Mouse (Mus musculus) olfactory bulb, adult 2 months (tissue): ENCODE data around the gene Kank2. TPM values are rescaled to one million over a fixed set of nuclear protein-coding genes. Genes with fewer than 3 reads are reported as not detected.

Experiments
- H3K27ac ChIP-seq: fragments of 200-500 bp; 2 replicates; pipeline ENCODE4 v1.5.1; 2012; ENCODE audit warnings: low read depth, low read length; ENCODE audit not compliant: insufficient read depth
- H3K4me1 ChIP-seq: fragments of 200-500 bp; 2 replicates; pipeline ENCODE4 v1.6.1; 2012; ENCODE audit warnings: low read length; ENCODE audit not compliant: control insufficient read depth, insufficient read depth
- H3K4me3 ChIP-seq: fragments of 200-500 bp; 2 replicates; pipeline ENCODE4 v1.5.1; 2012; ENCODE audit warnings: mild to moderate bottlenecking, low read depth, low read length, moderate library complexity; ENCODE audit not compliant: insufficient read depth
- CTCF ChIP-seq: fragments of 200-500 bp; IDR thresholded peaks from 2 replicates; pipeline ENCODE4 v1.5.1; 2012; ENCODE audit warnings: low read depth, mild to moderate bottlenecking, low read length, moderate library complexity; ENCODE audit not compliant: insufficient read depth
- POLR2A ChIP-seq: fragments of 200-500 bp; IDR thresholded peaks from 2 replicates; pipeline ENCODE4 v1.6.1; 2012; ENCODE audit warnings: mild to moderate bottlenecking, low read depth, low read length, moderate library complexity; ENCODE audit not compliant: insufficient read depth
- WGBS: fragments of 180-500 bp; shearing (Covaris S2); methylation state at CpG from one replicate; pipeline ENCODE4 v1.1.7; 2018; 5-methylcytosine and 5-hydroxymethylcytosine counted together
- polyA plus RNA-seq: library from polyadenylated mRNA; stranded (reverse); fragments of >200 nt; gene quantifications from 2 replicates; pipeline ENCODE4 v1.2.4, GENCODE M21; 2012; ENCODE audit warnings: low replicate concordance; ENCODE audit not compliant: missing spikeins, insufficient read depth, insufficient read length

The Kank2 gene
- polyA plus RNA-seq, 1 experiment, result not detected

- H3K4me1 ChIP-seq, result peaks cover 6% of the 10 kb centered on the region
- no peak overlapping the region for H3K4me3 ChIP-seq
- no peak overlapping the region for H3K27ac ChIP-seq
- no peak for TF ChIP-seq CTCF
- TF ChIP-seq POLR2A, result no peak
- WGBS, result 89% methylated on average over 10 of the region's 10 CpGs
Measured at GRCm38 (mm10) chr9:21748491-21748890, 50.1 kb downstream of the Kank2 start.

GRCm38 (mm10) chr9:21748033-21748432, 50.5 kb downstream of the Kank2 start:
- TF ChIP-seq CTCF (no peak), POLR2A (no peak)
- WGBS, result 57% methylated on average over 7 of the region's 7 CpGs
- no peak overlapping the region for H3K4me3 ChIP-seq
- peaks cover 6% of the 10 kb centered on the region for H3K4me1 ChIP-seq
- no peak overlapping the region for H3K27ac ChIP-seq

- WGBS, result 90% methylated on average over 3 of the region's 3 CpGs
- H3K4me3 ChIP-seq, result no peak overlapping the region
- H3K4me1 ChIP-seq, result peaks cover 4% of the 10 kb centered on the region
- no peak overlapping the region for H3K27ac ChIP-seq
- TF ChIP-seq CTCF, result no peak
- TF ChIP-seq POLR2A, result no peak
Measured at GRCm38 (mm10) chr9:21747238-21747774, 51.2 kb downstream of the Kank2 start.

- H3K4me1 ChIP-seq, result no peaks in the 10 kb centered on the region
- WGBS, result 98% methylated on average over 11 of the region's 11 CpGs
Measured at GRCm38 (mm10) chr9:21741514-21741913, 57.0 kb downstream of the Kank2 start.

GRCm38 (mm10) chr9:21740427-21740826, 58.1 kb downstream of the Kank2 start:
- WGBS, result 95% methylated on average over 14 of the region's 14 CpGs
- no peaks in the 10 kb centered on the region for H3K4me1 ChIP-seq

More at GRCm38 (mm10) chr9:21741514-21741913, 57.0 kb downstream of the Kank2 start:
- H3K27ac ChIP-seq, result no peak overlapping the region
- H3K4me3 ChIP-seq, result no peak overlapping the region
- TF ChIP-seq CTCF (no peak), POLR2A (no peak)

GRCm38 (mm10) chr9:21738776-21739175, 59.8 kb downstream of the Kank2 start:
- Histone ChIP-seq H3K27ac (no peak overlapping the region), H3K4me1 (no peaks in the 10 kb centered on the region), H3K4me3 (no peak overlapping the region)
- 50% methylated on average over 7 of the region's 7 CpGs for WGBS
- TF ChIP-seq POLR2A (no peak), CTCF (no peak)

More at GRCm38 (mm10) chr9:21740427-21740826, 58.1 kb downstream of the Kank2 start:
- Histone ChIP-seq H3K4me3 (no peak overlapping the region), H3K27ac (no peak overlapping the region)
- no peak for TF ChIP-seq CTCF
- TF ChIP-seq POLR2A, result no peak

- 89% methylated on average over 10 of the region's 10 CpGs for WGBS
- Histone ChIP-seq H3K4me3 (no peak overlapping the region), H3K27ac (no peak overlapping the region), H3K4me1 (no peaks in the 10 kb centered on the region)
- TF ChIP-seq POLR2A (no peak), CTCF (no peak)
Measured at GRCm38 (mm10) chr9:21737188-21737587, 61.4 kb downstream of the Kank2 start.

- WGBS, result 73% methylated on average over 3 of the region's 3 CpGs
- H3K4me1 ChIP-seq, result no peaks in the 10 kb centered on the region
- TF ChIP-seq CTCF, result no peak
- no peak for TF ChIP-seq POLR2A
- no peak overlapping the region for H3K27ac ChIP-seq
- no peak overlapping the region for H3K4me3 ChIP-seq
Measured at GRCm38 (mm10) chr9:21736580-21736979, 62.0 kb downstream of the Kank2 start.

GRCm38 (mm10) chr9:21735126-21735525, 63.4 kb downstream of the Kank2 start:
- Histone ChIP-seq H3K4me3 (no peak overlapping the region), H3K4me1 (no peaks in the 10 kb centered on the region), H3K27ac (no peak overlapping the region)
- TF ChIP-seq POLR2A, result no peak
- TF ChIP-seq CTCF, result no peak
- 94% methylated on average over 14 of the region's 14 CpGs for WGBS
